Mouse (Mus musculus) midbrain, embryonic 11.5 days (tissue): ENCODE data around the gene Capn7. TPM values are rescaled to one million over a fixed set of nuclear protein-coding genes. Genes with fewer than 3 reads are reported as not detected.

Source experiments
- ATAC-seq: fragments of 200-750 bp; cut with Nextera tagmentation; 2 replicates; pipeline ENCODE4 v1.8.0; 2017; ENCODE audit warnings: moderate TSS enrichment, moderate library complexity; ENCODE audit not compliant: low FRiP score
- DNase-seq: peaks from one replicate; pipeline ENCODE4 v3.0.0; 2015; ENCODE audit warnings: low spot score; ENCODE audit errors: missing footprints
- H3K27ac ChIP-seq: fragments of 300-500 bp; sonication (generic); 2 replicates; pipeline ENCODE4 v1.5.1; 2014; ENCODE audit warnings: low read depth, low read length
- H3K27me3 ChIP-seq: fragments of 300-500 bp; sonication (generic); 2 replicates; pipeline ENCODE4 v1.6.1; 2014; ENCODE audit warnings: mild to moderate bottlenecking, low read length, moderate library complexity, mixed read lengths; ENCODE audit not compliant: control insufficient read depth, insufficient read depth
- H3K36me3 ChIP-seq: fragments of 300-500 bp; sonication (generic); 2 replicates; pipeline ENCODE4 v1.6.1; 2014; ENCODE audit warnings: mild to moderate bottlenecking, low read length, moderate library complexity, mixed read lengths; ENCODE audit not compliant: control insufficient read depth, insufficient read depth
- H3K4me1 ChIP-seq: fragments of 300-500 bp; sonication (generic); 2 replicates; pipeline ENCODE4 v1.6.1; 2014; ENCODE audit warnings: low read length; ENCODE audit not compliant: control insufficient read depth, insufficient read depth
- H3K4me2 ChIP-seq: fragments of 300-500 bp; sonication (generic); 2 replicates; pipeline ENCODE4 v1.6.1; 2014; ENCODE audit warnings: mild to moderate bottlenecking, moderate library complexity
- H3K4me3 ChIP-seq: fragments of 300-500 bp; sonication (generic); 2 replicates; pipeline ENCODE4 v1.5.1; 2014; ENCODE audit warnings: low read depth, low read length
- H3K9ac ChIP-seq: fragments of 300-500 bp; sonication (generic); 2 replicates; pipeline ENCODE4 v1.6.1; 2014; ENCODE audit warnings: low read length
- H3K9me3 ChIP-seq: fragments of 300-500 bp; sonication (generic); 2 replicates; pipeline ENCODE4 v1.6.1; 2016; ENCODE audit warnings: low read length; ENCODE audit not compliant: control insufficient read depth
- WGBS: fragments of 180-500 bp; shearing (Covaris S2); extraction: QIAGEN DNeasy Blood & Tissue Kit; methylation state at CpG from one replicate; pipeline ENCODE4 v1.1.7; 2014; 5-methylcytosine and 5-hydroxymethylcytosine counted together
- polyA plus RNA-seq: library from polyadenylated mRNA; unstranded; fragments of >200 nt; fragmentation: Nextera tagmentation; extraction: Ambion mirVana; gene quantifications from 2 replicates; pipeline ENCODE4 v1.2.1, GENCODE M21; 2014

The Capn7 gene
- polyA plus RNA-seq, 1 experiment from 2014 or later: 45.5 TPM

GRCm38 (mm10) chr14:31343241-31343640, 6.8 kb downstream of the Capn7 start:
- H3K27me3 ChIP-seq: no peaks in the 10 kb centered on the region
- H3K27ac ChIP-seq: no peak overlapping the region
- 90% methylated on average over 8 of the region's 8 CpGs for WGBS
- DNase-seq (no peak), ATAC-seq (no peak)
- no peaks in the 10 kb centered on the region for H3K9me3 ChIP-seq
- H3K36me3 ChIP-seq: 0 out of 2 replicates have a peak, but pooled peaks cover 2% of the 10 kb centered on the region
- H3K9ac ChIP-seq: no peak overlapping the region
- no peaks in the 10 kb centered on the region for H3K4me1 ChIP-seq
- H3K4me2 ChIP-seq: no peak overlapping the region
- no peak overlapping the region for H3K4me3 ChIP-seq

GRCm38 (mm10) chr14:31345367-31345766, 8.9 kb downstream of the Capn7 start:
- Histone ChIP-seq H3K27me3 (no peaks in the 10 kb centered on the region), H3K4me2 (no peak overlapping the region), H3K36me3 (0 out of 2 replicates have a peak, but pooled peaks cover 2% of the 10 kb centered on the region), H3K4me1 (no peaks in the 10 kb centered on the region), H3K9me3 (no peaks in the 10 kb centered on the region), H3K9ac (no peak overlapping the region), H3K4me3 (no peak overlapping the region), H3K27ac (no peak overlapping the region)
- DNase-seq (no peak), ATAC-seq (no peak)
- 97% methylated on average over 1 of the region's 1 CpGs for WGBS

GRCm38 (mm10) chr14:31362236-31362635, 25.8 kb downstream of the Capn7 start:
- Histone ChIP-seq H3K27me3 (no peaks in the 10 kb centered on the region), H3K4me1 (no peaks in the 10 kb centered on the region), H3K4me3 (no peak overlapping the region), H3K4me2 (no peak overlapping the region), H3K27ac (no peak overlapping the region), H3K9ac (no peak overlapping the region), H3K36me3 (peaks cover 9% of the 10 kb centered on the region; the same call in 1 of the 2 replicates), H3K9me3 (no peaks in the 10 kb centered on the region)
- 98% methylated on average over 2 of the region's 2 CpGs for WGBS
- ATAC-seq: no peak
- no peak for DNase-seq

- DNase-seq: no peak
- no peak for ATAC-seq
- Histone ChIP-seq H3K4me3 (no peak overlapping the region), H3K4me1 (no peaks in the 10 kb centered on the region), H3K36me3 (peaks cover 9% of the 10 kb centered on the region; the same call in 1 of the 2 replicates), H3K9ac (no peak overlapping the region), H3K4me2 (no peak overlapping the region), H3K27ac (no peak overlapping the region), H3K27me3 (no peaks in the 10 kb centered on the region), H3K9me3 (no peaks in the 10 kb centered on the region)
- 93% methylated on average over 4 of the region's 4 CpGs for WGBS
Measured at GRCm38 (mm10) chr14:31364589-31364988, 28.2 kb downstream of the Capn7 start.

GRCm38 (mm10) chr14:31365350-31365749, 28.9 kb downstream of the Capn7 start:
- H3K27me3 ChIP-seq: no peaks in the 10 kb centered on the region
- no peak overlapping the region for H3K27ac ChIP-seq
- no peak for ATAC-seq
- H3K9ac ChIP-seq: no peak overlapping the region
- no peaks in the 10 kb centered on the region for H3K9me3 ChIP-seq
- H3K4me1 ChIP-seq: no peaks in the 10 kb centered on the region
- H3K36me3 ChIP-seq: peaks cover 9% of the 10 kb centered on the region; the same call in 1 of the 2 replicates
- DNase-seq: peak; percentile 95
- no peak overlapping the region for H3K4me3 ChIP-seq
- no peak overlapping the region for H3K4me2 ChIP-seq

- H3K4me2 ChIP-seq: no peak overlapping the region
- no peak overlapping the region for H3K4me3 ChIP-seq
- DNase-seq (no peak), ATAC-seq (no peak)
- no peaks in the 10 kb centered on the region for H3K9me3 ChIP-seq
- no peak overlapping the region for H3K27ac ChIP-seq
- no peak overlapping the region for H3K9ac ChIP-seq
- 90% methylated on average over 7 of the region's 7 CpGs for WGBS
- no peaks in the 10 kb centered on the region for H3K27me3 ChIP-seq
- H3K4me1 ChIP-seq: no peaks in the 10 kb centered on the region
- peaks cover 9% of the 10 kb centered on the region; the same call in 1 of the 2 replicates for H3K36me3 ChIP-seq
Measured at GRCm38 (mm10) chr14:31367951-31368350, 31.5 kb downstream of the Capn7 start.

- H3K4me1 ChIP-seq: no peaks in the 10 kb centered on the region
- no peak overlapping the region for H3K9ac ChIP-seq
- no peak overlapping the region for H3K4me3 ChIP-seq
- no peak for DNase-seq
- no peak overlapping the region for H3K4me2 ChIP-seq
- ATAC-seq: no peak
- WGBS: 92% methylated on average over 3 of the region's 3 CpGs
- H3K36me3 ChIP-seq: peaks cover 3% of the 10 kb centered on the region; the same call in 1 of the 2 replicates
- H3K27ac ChIP-seq: no peak overlapping the region
- no peaks in the 10 kb centered on the region for H3K27me3 ChIP-seq
- no peaks in the 10 kb centered on the region for H3K9me3 ChIP-seq
Measured at GRCm38 (mm10) chr14:31369377-31369776, 32.9 kb downstream of the Capn7 start.

GRCm38 (mm10) chr14:31374390-31374789, 38.0 kb downstream of the Capn7 start:
- WGBS: 91% methylated on average over 6 of the region's 6 CpGs

GRCm38 (mm10) chr14:31376331-31376730, 39.9 kb downstream of the Capn7 start:
- H3K9ac ChIP-seq: no peak overlapping the region
- H3K4me3 ChIP-seq: no peak overlapping the region
- ATAC-seq (no peak), DNase-seq (no peak)
- H3K4me1 ChIP-seq: no peaks in the 10 kb centered on the region
- WGBS: 90% methylated on average over 3 of the region's 3 CpGs
- no peaks in the 10 kb centered on the region for H3K9me3 ChIP-seq
- no peak overlapping the region for H3K4me2 ChIP-seq
- H3K27ac ChIP-seq: no peak overlapping the region
- H3K36me3 ChIP-seq: peaks cover 11% of the 10 kb centered on the region; the same call in 1 of the 2 replicates
- H3K27me3 ChIP-seq: no peaks in the 10 kb centered on the region

More at GRCm38 (mm10) chr14:31374390-31374789, 38.0 kb downstream of the Capn7 start:
- peaks cover 11% of the 10 kb centered on the region; the same call in 1 of the 2 replicates for H3K36me3 ChIP-seq
- H3K4me3 ChIP-seq: no peak overlapping the region
- H3K9ac ChIP-seq: no peak overlapping the region
- H3K27me3 ChIP-seq: no peaks in the 10 kb centered on the region
- DNase-seq (no peak), ATAC-seq (no peak)
- no peak overlapping the region for H3K4me2 ChIP-seq
- no peak overlapping the region for H3K27ac ChIP-seq
- no peaks in the 10 kb centered on the region for H3K4me1 ChIP-seq
- no peaks in the 10 kb centered on the region for H3K9me3 ChIP-seq
